Mouse (Mus musculus) ES-E14 (cell line): Measurements from ENCODE around the gene Sptlc2.

Source experiments
- CHD2 ChIP-seq: IDR thresholded peaks from 2 replicates; pipeline ENCODE4 v1.6.1; 2014; ENCODE audit warnings: mild to moderate bottlenecking, low read depth, low read length, inconsistent platforms
- MAFK ChIP-seq: IDR thresholded peaks from 2 replicates; pipeline ENCODE4 v1.6.1; 2014; ENCODE audit warnings: mild to moderate bottlenecking, low read depth, low read length, inconsistent platforms; ENCODE audit not compliant: insufficient read depth
- ZC3H11A ChIP-seq: IDR thresholded peaks from 2 replicates; pipeline ENCODE4 v1.6.1; 2012; ENCODE audit warnings: low read depth, mild to moderate bottlenecking, inconsistent platforms, low read length, borderline replicate concordance
- ZNF384 ChIP-seq: IDR thresholded peaks from 2 replicates; pipeline ENCODE4 v1.6.1; 2012; ENCODE audit warnings: low read depth, low read length, inconsistent platforms

- TF ChIP-seq ZNF384 (no peak), CHD2 (no peak), ZC3H11A (no peak), MAFK (no peak)
These were observed 103.4 kb downstream of the Sptlc2 start for GRCm38 (mm10) chr12:87284726-87285125.
